Mouse (Mus musculus): ENCODE data around the gene Prrt2. TPM values are rescaled to one million over a fixed set of nuclear protein-coding genes. Genes with fewer than 3 reads are reported as not detected.

The Prrt2 gene
- total RNA-seq, 2 experiments from 2014 or later = 213 to 222 TPM

- DNase-seq (ENCODE audit: low spot score in 2 of 2) = no peak
- intact Hi-C loops (cut with DNase I) = loop anchor here (2.0 to 5.0 kb wide), 2 partner anchors 25 to 127 kb away; partner anchors contain the start of gene Sez6l2
These were observed 45.5 kb downstream of the Prrt2 start for GRCm38 (mm10) chr7:126975493-126975892.

Small RNAs within 50 kb of the gene (microRNA-seq; reads per million reads assigned to microRNA genes)
- gene Gm44343 = not detected

Other genes with a start within 250 kb of the Prrt2 start
- gene Ypel3, start 244.3 kb downstream of the Prrt2 start, total RNA-seq (2021) = 100 to 1,000 TPM; 303 to 345 TPM
- under 1 TPM; 0.54 to 0.68 TPM for gene Tbx6, start 239.7 kb downstream of the Prrt2 start, total RNA-seq (2021)
- gene Ppp4c, start 228.7 kb downstream of the Prrt2 start, total RNA-seq (2021) = 10 to 100 TPM; 47.5 to 49.9 TPM
- 10 to 100 TPM; 81.6 to 84.1 TPM for gene Fam57b, start 223.5 kb downstream of the Prrt2 start, total RNA-seq (2021)
- gene 4930451I11Rik, start 189.6 kb downstream of the Prrt2 start, total RNA-seq (2021) = not detected
- 10 to 100 TPM; 56.3 to 67.0 TPM for gene Doc2a, start 173.8 kb downstream of the Prrt2 start, total RNA-seq (2021)
- gene Hirip3, start 159.2 kb downstream of the Prrt2 start, total RNA-seq (2021) = 10 to 100 TPM; 31.1 to 33.8 TPM
- gene Ino80e, start 158.8 kb downstream of the Prrt2 start, total RNA-seq (2021) = 10 to 100 TPM; 47.8 to 49.4 TPM
- gene Taok2, start 136.5 kb downstream of the Prrt2 start, total RNA-seq (2021) = 100 to 1,000 TPM; 152 to 156 TPM
- gene Tmem219, start 98.3 kb downstream of the Prrt2 start, total RNA-seq (2021) = 10 to 100 TPM; 22.4 to 25.3 TPM
- gene Kctd13, start 92.3 kb downstream of the Prrt2 start, total RNA-seq (2021) = 100 to 1,000 TPM; 149 to 167 TPM
- 10 to 100 TPM; 47.2 to 53.0 TPM for gene Asphd1, start 71.6 kb downstream of the Prrt2 start, total RNA-seq (2021)
- 100 to 1,000 TPM; 413 to 414 TPM for gene Sez6l2, start 70.6 kb downstream of the Prrt2 start, total RNA-seq (2021)
- gene Cdipt, start 45.3 kb downstream of the Prrt2 start, total RNA-seq (2021) = 100 to 1,000 TPM; 182 to 199 TPM
- not detected for gene Cdiptos, start 45.1 kb downstream of the Prrt2 start, total RNA-seq (2021)
- gene Mvp, start 6.6 kb downstream of the Prrt2 start, total RNA-seq (2021) = 1 to 10 TPM; 6.8 to 8.6 TPM
- under 1 TPM in 1 of 2 experiments, not detected in 1; 0.99 TPM for gene Pagr1b, start 4.7 kb downstream of the Prrt2 start, total RNA-seq (2021)
- gene Pagr1a, start 3.9 kb downstream of the Prrt2 start, total RNA-seq (2021) = 10 to 100 TPM; 25.4 to 28.8 TPM
- 10 to 100 TPM; 36.5 to 50.3 TPM for gene Gm42742, start 114 bp downstream of the Prrt2 start, total RNA-seq (2021)
- 100 to 1,000 TPM; 227 to 234 TPM for gene Maz, start 5.8 kb upstream of the Prrt2 start, total RNA-seq (2021)
- gene Kif22, start 21.3 kb upstream of the Prrt2 start, total RNA-seq (2021) = 1 to 10 TPM; 5.3 to 8.2 TPM
- not detected for gene Zg16, start 66.1 kb upstream of the Prrt2 start, total RNA-seq (2021)
- 1 to 10 TPM; 1.1 to 1.3 TPM for gene AI467606, start 70.1 kb upstream of the Prrt2 start, total RNA-seq (2021)
- under 1 TPM in 1 of 2 experiments, not detected in 1; 0.63 TPM for gene Qprt, start 101.0 kb upstream of the Prrt2 start, total RNA-seq (2021)
- gene Spn, start 116.6 kb upstream of the Prrt2 start, total RNA-seq (2021) = under 1 TPM; 0.12 to 0.25 TPM
- 10 to 100 TPM; 81.4 to 89.5 TPM for gene Cd2bp2, start 174.8 kb upstream of the Prrt2 start, total RNA-seq (2021)
- gene Tbc1d10b, start 187.3 kb upstream of the Prrt2 start, total RNA-seq (2021) = 100 to 1,000 TPM in 1 of 2 experiments, 10 to 100 TPM in 1; 90.8 to 101 TPM
- gene Mylpf, start 187.7 kb upstream of the Prrt2 start, total RNA-seq (2021) = 1 to 10 TPM; 1.7 to 3.9 TPM
- gene Zfp553, start 211.8 kb upstream of the Prrt2 start, total RNA-seq (2021) = 10 to 100 TPM; 18.6 to 19.4 TPM
- 1 to 10 TPM; 3.2 to 5.6 TPM for gene Sept1, start 211.9 kb upstream of the Prrt2 start, total RNA-seq (2021)
- gene Zfp771, start 223.1 kb upstream of the Prrt2 start, total RNA-seq (2021) = 10 to 100 TPM; 61.0 to 61.4 TPM
- gene Dctpp1, start 239.5 kb upstream of the Prrt2 start, total RNA-seq (2021) = 10 to 100 TPM; 21.8 to 30.7 TPM